Mouse (Mus musculus): ENCODE measurements around the gene Clybl.

- no peak for TF ChIP-seq CTCF (IDR thresholded peaks at IDR 0.05; ENCODE audit: low read depth, low read length)
- TF ChIP-seq POLR2A (IDR thresholded peaks at IDR 0.05; ENCODE audit: extremely low read depth, insufficient read depth, low read length) = no peak
Observed at GRCm38 (mm10) chr14:122336957-122337356, 155.5 kb downstream of the Clybl start.
